Mouse (Mus musculus): ENCODE results near the gene Herc3. TPM values are rescaled to one million over a fixed set of nuclear protein-coding genes. Genes with fewer than 3 reads are reported as not detected.
"Not testable (repeated sequence)": the region's sequence is repeated elsewhere in the genome, so short reads cannot be mapped to it uniquely, and the experiment has no call there.

Herc3 gene
- total and polyA plus RNA-seq, 3 experiments, result 14.3 to 19.1 (median 15.5) TPM

GRCm38 (mm10) chr6:58859517-58859916 is 28.3 kb downstream of the Herc3 start:
- DNase-seq, result no peak

GRCm38 (mm10) chr6:58862446-58862993 is 31.3 kb downstream of the Herc3 start:
- no peak for DNase-seq

GRCm38 (mm10) chr6:58863631-58864235 is 32.5 kb downstream of the Herc3 start:
- no peak for DNase-seq

GRCm38 (mm10) chr6:58867858-58868257 is 36.6 kb downstream of the Herc3 start:
- not testable (repeated sequence) for DNase-seq

GRCm38 (mm10) chr6:58879572-58879971 is 48.3 kb downstream of the Herc3 start:
- DNase-seq, result peak; percentile 74

GRCm38 (mm10) chr6:58879987-58880386 is 48.7 kb downstream of the Herc3 start:
- DNase-seq, result no peak

- no peak for DNase-seq
These were observed 49.6 kb downstream of the Herc3 start for GRCm38 (mm10) chr6:58880861-58881260.

- no peak for DNase-seq
These were observed 50.1 kb downstream of the Herc3 start for GRCm38 (mm10) chr6:58881363-58881762.

GRCm38 (mm10) chr6:58882271-58882670 is 51.0 kb downstream of the Herc3 start:
- no peak for DNase-seq

GRCm38 (mm10) chr6:58889917-58890316 is 58.7 kb downstream of the Herc3 start:
- DNase-seq, result no peak

GRCm38 (mm10) chr6:58893307-58893706 is 62.0 kb downstream of the Herc3 start:
- DNase-seq, result no peak

- DNase-seq, result no peak
These were observed 63.7 kb downstream of the Herc3 start for GRCm38 (mm10) chr6:58894994-58895393.

GRCm38 (mm10) chr6:58896648-58897047 is 65.4 kb downstream of the Herc3 start:
- no peak for DNase-seq

GRCm38 (mm10) chr6:58899076-58899475 is 67.8 kb downstream of the Herc3 start:
- DNase-seq, result no peak

- DNase-seq, result no peak
These were observed 69.3 kb downstream of the Herc3 start for GRCm38 (mm10) chr6:58900536-58900935.

- DNase-seq, result no peak
These were observed 71.9 kb downstream of the Herc3 start for GRCm38 (mm10) chr6:58903171-58903570.

- DNase-seq, result no peak
These were observed 73.3 kb downstream of the Herc3 start for GRCm38 (mm10) chr6:58904551-58904950.

GRCm38 (mm10) chr6:58906852-58907261 is 75.6 kb downstream of the Herc3 start, which contains the start of gene Nap1l5:
TSS of gene Nap1l5 (minus strand) at chr6:58907076.
- DNase-seq, result peak; percentile 45

- no peak for DNase-seq
These were observed 76.1 kb downstream of the Herc3 start for GRCm38 (mm10) chr6:58907336-58907735.

GRCm38 (mm10) chr6:58907791-58908190 is 76.5 kb downstream of the Herc3 start:
- DNase-seq, result no peak

GRCm38 (mm10) chr6:58912842-58913241 is 81.6 kb downstream of the Herc3 start:
- DNase-seq, result no peak

- no peak for DNase-seq
These were observed 82.3 kb downstream of the Herc3 start for GRCm38 (mm10) chr6:58913551-58913950.

- no peak for DNase-seq
These were observed 82.7 kb downstream of the Herc3 start for GRCm38 (mm10) chr6:58913971-58914370.

GRCm38 (mm10) chr6:58916498-58916897 is 85.2 kb downstream of the Herc3 start:
- no peak for DNase-seq
